Mouse (Mus musculus) forelimb bud, embryonic 11.5 days (tissue): ENCODE results near the gene Clns1a.

Experiments
- DNase-seq: peaks from one replicate; pipeline ENCODE4 v3.0.0-alpha.2; 2012; ENCODE audit warnings: low read depth, low spot score

The Clns1a gene

DNA sequence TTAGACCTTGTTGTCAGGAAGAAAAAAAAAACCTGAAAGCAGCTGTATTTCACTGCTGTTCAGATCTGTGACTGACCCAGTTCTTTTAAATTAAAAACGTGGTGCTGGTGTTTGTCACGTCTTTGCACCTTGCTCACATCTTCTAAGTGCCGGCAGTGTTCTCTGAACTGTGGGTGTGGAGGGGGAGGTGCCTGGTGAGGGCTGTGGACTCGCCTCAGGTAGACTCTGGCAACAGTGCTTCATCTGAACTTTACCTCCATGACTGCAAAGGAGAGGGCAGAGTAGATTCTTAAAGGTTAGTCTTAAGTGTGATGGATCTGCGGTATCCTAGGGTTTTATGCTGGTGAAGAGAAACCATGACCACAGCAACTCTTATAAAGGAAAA lies 69.5 kb downstream of the Clns1a start:
- DNase-seq, result no peak

DNA sequence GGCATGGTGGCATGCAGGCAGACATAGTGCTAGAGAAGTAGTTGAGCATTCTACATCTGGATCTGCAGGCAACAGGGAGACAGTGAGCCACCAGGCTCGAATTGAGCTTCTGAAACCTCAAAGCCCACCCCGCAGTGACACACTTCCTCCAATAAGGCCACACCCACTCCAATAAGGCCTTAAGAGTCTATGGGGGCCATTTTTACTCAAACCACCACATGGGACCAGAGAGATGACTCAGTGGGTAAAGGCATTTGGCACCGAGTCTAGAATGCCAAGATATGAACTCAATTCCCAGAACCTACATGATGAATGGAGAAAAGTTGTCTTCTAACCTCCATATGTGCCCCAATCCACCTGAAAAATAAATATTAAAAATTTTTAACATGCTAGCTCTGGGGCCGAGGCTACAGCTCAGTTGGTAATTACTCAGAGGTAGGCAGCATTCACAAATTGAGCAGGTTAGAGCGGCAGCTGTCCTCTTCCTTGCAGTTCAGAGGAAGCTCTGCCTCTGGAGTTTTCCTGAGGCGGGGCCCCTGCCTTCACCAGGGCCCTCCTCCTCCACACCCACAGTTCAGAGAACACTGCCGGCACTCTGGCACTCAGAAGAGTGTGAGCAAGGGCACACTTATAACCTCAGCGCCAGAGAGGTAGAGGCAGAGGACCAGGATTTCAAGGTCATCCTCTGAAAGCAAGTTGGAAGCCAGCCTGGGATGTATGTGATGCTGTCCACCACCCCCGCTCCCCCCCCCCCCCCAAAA lies 70.2 kb downstream of the Clns1a start:
- no peak for DNase-seq

DNA sequence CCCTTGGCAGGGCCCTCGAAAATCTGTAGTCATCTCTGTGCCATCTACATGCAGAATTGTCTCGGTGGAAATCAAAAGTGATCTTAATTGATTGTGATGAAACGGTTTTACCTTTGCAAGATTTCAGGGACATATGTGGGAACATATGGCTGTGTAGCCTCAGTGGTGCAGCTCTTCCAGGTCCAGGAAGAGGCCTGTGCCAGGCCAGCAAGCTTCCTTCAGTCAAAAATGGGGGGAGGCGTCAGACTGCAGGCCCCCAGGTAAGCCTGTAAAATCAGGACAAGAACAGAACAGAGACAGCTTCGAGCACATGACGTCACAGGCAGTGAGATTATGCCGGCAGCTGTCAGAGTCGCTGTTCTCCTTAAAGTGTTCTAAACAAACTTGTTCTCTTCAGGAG lies 71.4 kb downstream of the Clns1a start:
- no peak for DNase-seq

DNA sequence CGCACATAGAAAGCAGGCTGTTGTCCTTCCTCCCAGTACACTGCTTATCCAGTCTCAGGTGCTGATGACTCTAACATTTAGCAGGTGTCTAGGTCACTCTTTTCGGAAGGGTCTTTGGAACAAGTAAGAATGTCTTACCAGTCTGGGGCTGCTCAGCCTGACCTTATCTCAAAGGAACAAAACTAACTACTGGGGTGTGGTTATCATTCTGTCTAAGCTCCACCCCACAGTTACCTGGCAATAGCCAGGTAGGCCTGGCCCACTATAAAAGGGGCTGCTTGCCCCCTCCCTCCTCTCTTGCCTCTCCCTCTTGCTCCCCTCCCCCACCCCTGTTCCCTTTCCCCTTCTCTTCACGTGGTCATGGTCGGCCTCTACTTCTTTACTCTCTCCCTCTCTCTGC lies 72.6 kb downstream of the Clns1a start:
- DNase-seq, result no peak
